ENCODE assay signal across 19 mouse cellular contexts in the genomic region with DNA sequence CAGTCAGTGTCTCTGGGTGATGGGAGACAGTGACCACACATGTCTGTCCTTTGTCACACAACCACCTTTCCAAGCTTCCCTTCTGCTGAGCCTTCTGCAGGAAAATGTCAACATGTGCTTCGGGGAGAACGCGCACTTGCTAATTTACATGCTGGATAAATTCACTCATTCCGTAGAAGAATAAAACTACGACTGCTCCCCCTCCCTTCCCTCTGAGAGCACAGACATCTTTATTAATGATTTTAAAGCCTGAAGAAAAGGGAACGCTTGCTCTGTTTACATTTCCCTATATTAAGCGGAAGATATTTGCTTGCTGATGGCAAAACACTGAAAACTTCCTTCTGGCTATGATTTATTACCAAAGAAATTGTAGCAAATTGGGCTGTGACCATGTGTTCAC.
A peak's percentile ranks its signal among the peaks of the same experiment; 100 is the strongest.
DNase-seq lines count a peak whose midpoint lies in the region; ATAC-seq lines count a peak whose summit lies in the region.
"Had no signal": no experiment of that assay in that cellular context is flagged by ENCODE, and none has a peak within 500 bp of the region (broad histone marks: within the 10 kb centered on the region; RNA-seq: fewer than 3 reads in every experiment).

No protein-coding gene starts in this region.

- no peaks in the 10 kb centered on the region for H3K36me3 ChIP-seq in forebrain, embryonic 14.5 days (ENCODE audit: control insufficient read depth, insufficient read depth, low read length)
- H3K36me3 ChIP-seq in forebrain, embryonic 12.5 days (replicated peaks): no peaks in the 10 kb centered on the region
- H3K36me3 ChIP-seq in intestine, embryonic 14.5 days (ENCODE audit: control insufficient read depth, insufficient read depth, low read length): no peaks in the 10 kb centered on the region
- H3K36me3 ChIP-seq in intestine, embryonic 16.5 days (ENCODE audit: control insufficient read depth, insufficient read depth, low read length): no peaks in the 10 kb centered on the region
- H3K36me3 ChIP-seq in neural tube, embryonic 15.5 days: 0 out of 2 replicates have a peak, but pooled peaks cover 5% of the 10 kb centered on the region
- H3K36me3 ChIP-seq: G1E; heart, embryonic 10.5 days; limb, embryonic 13.5 days had no signal

- ATAC-seq in forebrain, embryonic 14.5 days: no peak
- ATAC-seq in forebrain, embryonic 12.5 days (ENCODE audit: low FRiP score): no peak
- ATAC-seq in intestine, embryonic 14.5 days (replicated peaks; ENCODE audit: low FRiP score, low TSS enrichment, low read depth): no peak
- no peak for ATAC-seq in intestine, embryonic 16.5 days
- no peak for ATAC-seq in neural tube, embryonic 15.5 days (ENCODE audit: low FRiP score)
- ATAC-seq: CD4-positive, CD25-positive, alpha-beta regulatory T cell, adult 4 months; inflammation-experienced regulatory T-cells, adult 6 months; lung, postnatal 0 days had no signal

- H3K4me1 ChIP-seq in forebrain, embryonic 14.5 days (ENCODE audit: control insufficient read depth, insufficient read depth, low read length): no peaks in the 10 kb centered on the region
- H3K4me1 ChIP-seq in forebrain, embryonic 12.5 days: no peaks in the 10 kb centered on the region
- H3K4me1 ChIP-seq in intestine, embryonic 14.5 days (replicated peaks; ENCODE audit: control insufficient read depth, insufficient read depth, low read length): peaks cover 22% of the 10 kb centered on the region
- peaks cover 9% of the 10 kb centered on the region for H3K4me1 ChIP-seq in intestine, embryonic 16.5 days (ENCODE audit: control insufficient read depth, insufficient read depth, low read length)
- peaks cover 29% of the 10 kb centered on the region for H3K4me1 ChIP-seq in neural tube, embryonic 15.5 days

- WGBS in forebrain, embryonic 14.5 days: 62% methylated on average over 7 of the region's 7 CpGs
- WGBS in forebrain, embryonic 12.5 days: 77% methylated on average over 7 of the region's 7 CpGs
- 18% methylated on average over 7 of the region's 7 CpGs for WGBS in intestine, embryonic 14.5 days
- WGBS in intestine, embryonic 16.5 days: 25% methylated on average over 7 of the region's 7 CpGs
- WGBS in neural tube, embryonic 15.5 days: 38% methylated on average over 7 of the region's 7 CpGs

- H3K9me3 ChIP-seq in forebrain, embryonic 14.5 days (replicated peaks; ENCODE audit: control insufficient read depth, low read length): no peaks in the 10 kb centered on the region
- H3K9me3 ChIP-seq in forebrain, embryonic 12.5 days: peaks cover 9% of the 10 kb centered on the region; the same call in 1 of the 2 replicates
- H3K9me3 ChIP-seq in intestine, embryonic 14.5 days (ENCODE audit: control insufficient read depth, low read length): peaks cover 3% of the 10 kb centered on the region; the same call in 1 of the 2 replicates
- H3K9me3 ChIP-seq in intestine, embryonic 16.5 days (ENCODE audit: control insufficient read depth, low read length): no peaks in the 10 kb centered on the region
- no peaks in the 10 kb centered on the region for H3K9me3 ChIP-seq in neural tube, embryonic 15.5 days (replicated peaks)
- H3K9me3 ChIP-seq: limb, embryonic 13.5 days had no signal

- peak; percentile 53 for DNase-seq in forebrain, embryonic 14.5 days (ENCODE audit: low spot score)
- DNase-seq in intestine, embryonic 14.5 days (ENCODE audit: low spot score): no peak
- no peak for DNase-seq in neural tube, embryonic 10.5 days (ENCODE audit: extremely low spot score, low spot score)
- no peak for DNase-seq in embryo, embryonic 11 days
- no peak for DNase-seq in retina, embryonic 14.5 days (ENCODE audit: low spot score)
- DNase-seq: adrenal gland, postnatal 36 days; cerebellum, adult 9-10 months; heart, postnatal 14 days had no signal

- no peak overlapping the region for H3K9ac ChIP-seq in forebrain, embryonic 14.5 days (ENCODE audit: low read length)
- H3K9ac ChIP-seq in forebrain, embryonic 12.5 days: no peak overlapping the region
- no peak overlapping the region for H3K9ac ChIP-seq in intestine, embryonic 14.5 days (ENCODE audit: low read length)
- H3K9ac ChIP-seq in intestine, embryonic 16.5 days (ENCODE audit: low read depth, low read length): no peak overlapping the region
- H3K9ac ChIP-seq in neural tube, embryonic 15.5 days (replicated peaks): no peak overlapping the region
- H3K9ac ChIP-seq: limb, embryonic 13.5 days; liver, embryonic 14.5 days had no signal

- no peak overlapping the region for H3K4me3 ChIP-seq in forebrain, embryonic 14.5 days (ENCODE audit: low read depth, low read length)
- no peak overlapping the region for H3K4me3 ChIP-seq in forebrain, embryonic 12.5 days (replicated peaks)
- H3K4me3 ChIP-seq in intestine, embryonic 14.5 days (ENCODE audit: low read depth, low read length): no peak overlapping the region
- no peak overlapping the region for H3K4me3 ChIP-seq in intestine, embryonic 16.5 days (ENCODE audit: low read length)
- no peak overlapping the region for H3K4me3 ChIP-seq in neural tube, embryonic 15.5 days (replicated peaks)
- H3K4me3 ChIP-seq: heart, embryonic 10.5 days; layer of hippocampus, adult 2 months; limb, embryonic 13.5 days had no signal

- no peaks in the 10 kb centered on the region for H3K27me3 ChIP-seq in forebrain, embryonic 14.5 days (replicated peaks; ENCODE audit: control insufficient read depth, insufficient read depth, low read length)
- no peaks in the 10 kb centered on the region for H3K27me3 ChIP-seq in forebrain, embryonic 12.5 days
- no peaks in the 10 kb centered on the region for H3K27me3 ChIP-seq in intestine, embryonic 14.5 days (replicated peaks; ENCODE audit: control insufficient read depth, insufficient read depth, low read length)
- H3K27me3 ChIP-seq in intestine, embryonic 16.5 days (replicated peaks; ENCODE audit: control insufficient read depth, insufficient read depth, low read length): no peaks in the 10 kb centered on the region
- H3K27me3 ChIP-seq in neural tube, embryonic 15.5 days (replicated peaks): no peaks in the 10 kb centered on the region
- H3K27me3 ChIP-seq: limb, embryonic 13.5 days had no signal

- H3K4me2 ChIP-seq in forebrain, embryonic 14.5 days (ENCODE audit: low read length): no peak overlapping the region
- H3K4me2 ChIP-seq in forebrain, embryonic 12.5 days: no peak overlapping the region
- H3K4me2 ChIP-seq in intestine, embryonic 14.5 days (ENCODE audit: low read length): peak overlapping the region; percentile 5; the same call in 1 of the 2 replicates
- H3K4me2 ChIP-seq in intestine, embryonic 16.5 days (ENCODE audit: low read depth, low read length): no peak overlapping the region
- no peak overlapping the region for H3K4me2 ChIP-seq in neural tube, embryonic 15.5 days

- no peak overlapping the region for H3K27ac ChIP-seq in forebrain, embryonic 14.5 days (ENCODE audit: low read depth, low read length)
- no peak overlapping the region for H3K27ac ChIP-seq in forebrain, embryonic 12.5 days
- no peak overlapping the region for H3K27ac ChIP-seq in intestine, embryonic 14.5 days (ENCODE audit: low read depth)
- H3K27ac ChIP-seq in intestine, embryonic 16.5 days (ENCODE audit: low read length): no peak overlapping the region
- H3K27ac ChIP-seq in neural tube, embryonic 15.5 days (replicated peaks): 0 out of 2 replicates have a peak overlapping the region, but pooled peaks have one; percentile 1
- H3K27ac ChIP-seq: heart, embryonic 10.5 days; limb, embryonic 13.5 days; liver, embryonic 14.5 days had no signal
